Mouse (Mus musculus) cerebellum, adult 9-11 months (tissue): ENCODE measurements at regions not wholly inside any gene's neighbourhood (a gene's known extent, or its start where the extent isn't known, plus 50 kb on each side); places are given as distances from the start of the nearest gene placed in this dataset.

ENCODE experiments used
- DNase-seq: peaks from one replicate; pipeline ENCODE4 v3.0.0; 2022

GRCm38 (mm10) chr12:58743800-58744199 lies 268.0 kb downstream of the Sec23a start:
- no peak for DNase-seq

GRCm38 (mm10) chr12:58728094-58728493 lies 283.7 kb downstream of the Sec23a start:
- no peak for DNase-seq

GRCm38 (mm10) chr12:58727547-58727946 lies 284.3 kb downstream of the Sec23a start:
- no peak for DNase-seq

GRCm38 (mm10) chr12:58717908-58718307 lies 293.9 kb downstream of the Sec23a start:
- no peak for DNase-seq

- DNase-seq = no peak
These were observed 297.6 kb downstream of the Sec23a start for GRCm38 (mm10) chr12:58714207-58714606.

GRCm38 (mm10) chr12:58695680-58696079 lies 316.1 kb downstream of the Sec23a start:
- no peak for DNase-seq

GRCm38 (mm10) chr12:58669914-58670635 lies 341.7 kb downstream of the Sec23a start:
- DNase-seq = no peak

GRCm38 (mm10) chr12:58654530-58655056 lies 357.2 kb downstream of the Sec23a start:
- DNase-seq = no peak

- DNase-seq = no peak
These were observed 358.1 kb downstream of the Sec23a start for GRCm38 (mm10) chr12:58653751-58654150.

- no peak for DNase-seq
These were observed 358.6 kb downstream of the Sec23a start for GRCm38 (mm10) chr12:58653222-58653621.

GRCm38 (mm10) chr12:58652701-58653100 lies 359.1 kb downstream of the Sec23a start:
- no peak for DNase-seq

GRCm38 (mm10) chr12:58648322-58648721 lies 363.5 kb downstream of the Sec23a start:
- no peak for DNase-seq

- DNase-seq = no peak
These were observed 368.0 kb downstream of the Sec23a start for GRCm38 (mm10) chr12:58643843-58644242.

- DNase-seq = no peak
These were observed 370.4 kb upstream of the Clec14a start for GRCm38 (mm10) chr12:58639478-58639877.

- DNase-seq = no peak
These were observed 369.2 kb upstream of the Clec14a start for GRCm38 (mm10) chr12:58638260-58638659.

GRCm38 (mm10) chr12:58632529-58632928 lies 363.4 kb upstream of the Clec14a start:
- no peak for DNase-seq

GRCm38 (mm10) chr12:58628817-58629216 lies 359.7 kb upstream of the Clec14a start:
- DNase-seq = no peak

GRCm38 (mm10) chr12:58625144-58625543 lies 356.1 kb upstream of the Clec14a start:
- no peak for DNase-seq

GRCm38 (mm10) chr12:58619508-58620310 lies 350.6 kb upstream of the Clec14a start:
- DNase-seq = no peak

- DNase-seq = no peak
These were observed 325.7 kb upstream of the Clec14a start for GRCm38 (mm10) chr12:58594781-58595180.

GRCm38 (mm10) chr12:58591480-58591829 lies 322.4 kb upstream of the Clec14a start:
- no peak for DNase-seq

GRCm38 (mm10) chr12:58590547-58591479 lies 321.7 kb upstream of the Clec14a start:
- no peak for DNase-seq
